Mouse (Mus musculus): Measurements from ENCODE around the gene Chchd6.

DNA sequence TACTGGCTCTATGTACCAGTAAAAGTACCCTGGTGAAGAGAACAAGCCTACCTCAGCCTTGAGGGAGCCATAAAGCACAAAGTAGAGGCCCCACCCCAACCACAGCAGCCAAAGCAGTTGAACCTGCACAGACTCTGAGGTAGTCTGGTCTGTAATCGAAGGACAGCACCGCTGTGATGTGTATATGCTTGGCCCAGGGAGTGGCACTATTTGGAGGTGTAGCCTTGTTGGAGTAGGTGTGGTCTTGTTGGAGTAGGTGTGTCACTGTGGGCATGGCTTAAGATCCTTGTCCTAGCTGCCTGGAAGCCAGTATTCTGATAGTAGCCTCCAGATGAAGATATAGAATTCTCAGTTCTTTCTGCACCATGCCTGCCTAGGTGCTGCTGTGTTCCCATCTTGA is 203.2 kb downstream of the Chchd6 start:
- no peak for TF ChIP-seq POLR2A (IDR thresholded peaks at IDR 0.05; ENCODE audit: insufficient read length, low read depth)
- TF ChIP-seq E2F4 (IDR thresholded peaks at IDR 0.05; ENCODE audit: insufficient read depth): no peak
- TF ChIP-seq TCF12 (IDR thresholded peaks at IDR 0.05; ENCODE audit: insufficient read depth, poor library complexity, severe bottlenecking): no peak
- TF ChIP-seq MAX (IDR thresholded peaks at IDR 0.05; ENCODE audit: low read depth): no peak
- TF ChIP-seq REST (IDR thresholded peaks at IDR 0.05; ENCODE audit: insufficient read depth, insufficient read length): no peak
- no peak for TF ChIP-seq CEBPB (IDR thresholded peaks at IDR 0.05; ENCODE audit: insufficient read depth, poor library complexity, severe bottlenecking)
